Mouse (Mus musculus) frontal cortex, adult (tissue): ENCODE data around the gene Il20ra.
A peak's percentile ranks its signal among the peaks of the same experiment; 100 is the strongest.
"Not testable (repeated sequence)": the region's sequence is repeated elsewhere in the genome, so short reads cannot be mapped to it uniquely, and the experiment has no call there.

Experiments
- ATAC-seq: cut with Nextera tagmentation; 2 replicates; pipeline ENCODE4 v1.9.2; 2017; ENCODE audit warnings: mild to moderate bottlenecking, moderate library complexity, mixed read lengths; ENCODE audit not compliant: low TSS enrichment

Il20ra gene

DNA sequence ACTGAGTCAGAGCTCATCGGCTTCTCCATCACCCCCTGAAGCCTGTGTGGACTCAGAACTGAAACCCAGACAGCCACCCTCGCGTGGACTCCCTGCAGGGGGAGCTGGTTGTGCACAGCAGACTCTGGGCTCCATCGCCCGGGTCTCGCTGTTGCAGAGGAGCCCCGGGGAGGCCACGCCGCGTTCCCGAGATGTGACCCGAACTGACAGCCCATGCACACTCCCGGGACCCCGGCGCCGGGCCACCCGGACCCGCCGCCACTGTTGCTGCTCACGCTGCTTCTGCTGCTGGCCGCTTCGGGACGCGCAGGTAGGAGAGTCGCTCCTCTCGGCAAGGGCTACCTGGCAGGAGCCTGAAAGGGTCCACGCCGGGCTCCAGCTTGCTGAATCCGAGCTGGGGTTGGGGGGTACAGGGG, at the start of gene Il20ra:
Gene Il20ra, plus strand, starts transcription at position 150 of the 416 bp plus-strand sequence.
- ATAC-seq = peak; percentile 99

DNA sequence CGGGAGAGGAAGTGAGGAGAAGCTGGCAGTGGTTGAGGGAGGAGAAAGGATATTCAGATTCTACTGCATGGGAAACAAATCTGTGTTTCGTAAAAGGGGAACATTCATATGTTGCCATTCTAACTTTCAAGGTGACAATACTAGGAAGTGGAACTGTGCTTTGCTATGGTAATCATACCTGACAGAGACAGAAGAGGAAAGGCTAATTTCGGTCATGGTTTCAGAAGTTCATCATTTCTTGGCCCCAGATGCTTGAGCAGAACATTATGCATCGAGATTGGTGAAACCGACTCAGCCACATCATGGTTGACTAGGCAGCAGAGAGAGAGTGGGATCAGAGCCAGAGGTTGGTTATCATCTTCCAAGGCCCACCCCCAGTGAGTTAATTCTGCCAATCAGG, 43.4 kb upstream of the Il20ra start:
- ATAC-seq = no peak

DNA sequence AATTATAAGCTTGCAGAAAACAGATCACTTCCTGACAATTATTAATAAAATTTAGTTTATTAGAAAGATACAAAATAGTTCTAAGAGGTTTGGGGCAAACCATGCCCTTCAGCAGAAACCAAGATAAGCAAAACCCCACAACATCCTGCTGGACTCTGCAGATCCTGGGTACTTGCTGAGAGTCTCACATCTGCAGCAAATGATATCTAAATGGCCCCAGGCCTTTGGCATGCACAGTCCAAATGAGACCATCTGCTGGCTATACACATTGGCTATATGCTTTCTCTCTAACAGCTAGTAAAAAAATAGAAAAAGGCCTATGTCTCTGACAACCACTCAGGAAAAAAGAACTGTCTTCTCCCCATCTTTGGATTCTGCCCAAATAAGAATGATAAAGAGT, 40.4 kb upstream of the Il20ra start:
- ATAC-seq = no peak

- no peak for ATAC-seq
Measured at GRCm38 (mm10) chr10:19673146-19673545, 39.2 kb upstream of the Il20ra start.

- ATAC-seq = no peak
Measured at GRCm38 (mm10) chr10:19687686-19688085, 24.7 kb upstream of the Il20ra start.

DNA sequence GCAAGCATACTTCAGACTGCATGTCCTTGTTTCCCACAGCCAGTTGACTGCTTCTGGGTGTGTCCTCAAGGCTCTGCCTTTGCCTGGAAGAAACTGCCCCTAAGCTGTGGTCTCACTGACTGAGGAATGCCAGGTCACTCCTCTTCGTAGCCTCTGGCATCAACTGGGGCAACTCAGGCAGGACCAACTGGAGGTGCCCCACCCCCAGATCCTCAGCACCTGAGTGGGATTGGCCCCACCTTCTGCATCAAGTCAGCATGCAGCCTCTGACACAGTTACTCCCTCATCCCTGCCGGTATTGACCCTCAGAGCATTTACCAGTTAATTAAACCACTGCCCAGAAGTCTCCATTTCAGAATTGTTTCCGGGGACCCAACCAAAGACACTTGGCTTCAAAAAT, 21.1 kb upstream of the Il20ra start:
- ATAC-seq = no peak

DNA sequence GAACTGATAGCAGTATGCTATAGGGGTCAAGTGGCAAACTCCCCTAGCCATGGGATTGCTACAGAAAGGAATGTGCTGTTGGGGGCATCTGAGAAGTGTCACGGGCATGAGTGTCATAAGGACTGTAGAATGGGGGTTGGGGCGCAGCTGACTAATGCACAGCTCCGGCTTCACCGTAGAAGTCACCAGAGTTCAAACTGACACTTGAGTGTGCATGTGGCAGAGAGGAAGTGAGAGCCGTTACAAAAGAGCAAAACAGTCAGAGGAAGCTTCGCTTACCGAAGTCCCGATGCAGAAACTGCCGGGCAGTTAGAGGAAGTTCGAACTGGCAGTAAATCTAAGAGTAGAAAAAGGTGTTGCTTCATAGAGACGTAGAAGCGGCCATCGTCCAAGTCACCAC, 20.6 kb upstream of the Il20ra start:
- no peak for ATAC-seq

- ATAC-seq = no peak
Measured at GRCm38 (mm10) chr10:19692332-19692731, 20.0 kb upstream of the Il20ra start.

DNA sequence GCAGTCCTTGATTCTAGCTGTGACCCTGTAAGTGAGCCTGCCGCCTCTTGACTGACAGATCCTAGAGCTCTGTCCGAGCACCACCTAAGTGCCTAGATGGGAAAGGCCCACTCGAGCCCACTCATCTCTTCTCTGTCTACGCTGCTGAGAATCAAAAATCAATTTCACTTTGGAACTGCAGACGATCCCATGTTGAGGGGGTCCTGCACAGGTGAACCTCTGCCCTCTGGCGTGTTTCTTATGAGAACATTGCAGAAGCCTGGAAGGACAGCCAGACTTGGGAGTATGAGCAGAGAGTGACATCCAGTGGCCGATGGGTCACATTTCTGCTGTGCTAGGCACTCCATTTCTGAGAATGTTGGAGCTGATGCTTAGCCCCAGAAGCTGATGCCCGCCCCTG, 19.4 kb upstream of the Il20ra start:
- ATAC-seq = peak; percentile 96

DNA sequence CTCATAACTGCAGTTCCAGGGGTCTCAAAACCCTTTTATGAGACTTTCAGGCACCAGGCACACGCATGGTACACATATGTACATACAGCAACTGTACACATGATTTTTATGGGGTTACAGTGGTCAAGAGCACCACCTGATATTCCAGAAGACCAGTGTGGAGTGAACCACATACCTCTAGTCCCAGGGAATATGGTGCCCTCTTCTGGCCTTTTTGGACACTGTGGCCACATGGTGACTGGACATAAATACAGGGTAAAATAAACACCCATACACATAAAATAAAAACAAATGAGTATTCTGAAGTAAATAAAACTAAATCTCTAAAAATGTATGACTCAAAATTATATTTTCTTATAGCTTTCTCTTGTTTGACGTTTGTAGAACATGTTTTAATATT, 18.7 kb upstream of the Il20ra start:
- no peak for ATAC-seq

DNA sequence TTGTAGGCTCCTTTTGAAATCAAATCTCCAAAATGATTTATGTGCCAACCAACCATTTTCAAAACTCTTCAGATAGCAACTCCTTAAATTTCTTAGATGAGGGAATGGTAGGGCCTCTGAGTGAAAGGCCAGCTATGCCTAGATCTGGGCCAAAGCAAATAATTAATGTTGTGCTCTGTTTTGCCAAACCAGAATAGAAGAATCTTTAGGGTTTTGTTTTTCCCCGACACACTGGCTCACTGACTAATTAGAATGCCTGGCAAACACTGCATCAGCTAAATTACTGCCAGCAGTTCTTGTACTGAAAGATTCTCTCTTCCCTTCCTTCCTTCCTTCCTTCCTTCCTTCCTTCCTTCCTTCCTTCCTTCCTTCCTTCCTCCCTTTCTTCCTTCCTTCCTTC, 13.0 kb upstream of the Il20ra start:
- ATAC-seq = no peak

DNA sequence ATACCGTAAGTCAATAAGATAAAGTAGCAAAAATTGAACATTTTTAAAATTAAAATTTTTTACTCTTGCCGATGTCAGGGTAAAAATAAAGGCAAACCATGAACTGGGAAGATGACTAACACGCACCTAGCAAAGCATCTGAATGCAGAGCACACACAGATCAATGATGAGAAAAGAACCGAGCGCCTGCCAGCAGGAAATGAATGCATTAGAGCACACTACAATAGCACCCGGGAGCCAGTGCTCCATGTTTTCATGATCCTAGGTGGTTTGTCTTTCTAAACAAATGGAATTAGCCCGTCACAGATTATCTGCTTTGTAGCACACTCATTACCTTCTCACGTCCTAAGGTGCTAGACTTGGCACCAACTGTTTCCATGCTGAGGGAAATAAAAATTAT, 7.9 kb upstream of the Il20ra start:
- ATAC-seq = no peak

DNA sequence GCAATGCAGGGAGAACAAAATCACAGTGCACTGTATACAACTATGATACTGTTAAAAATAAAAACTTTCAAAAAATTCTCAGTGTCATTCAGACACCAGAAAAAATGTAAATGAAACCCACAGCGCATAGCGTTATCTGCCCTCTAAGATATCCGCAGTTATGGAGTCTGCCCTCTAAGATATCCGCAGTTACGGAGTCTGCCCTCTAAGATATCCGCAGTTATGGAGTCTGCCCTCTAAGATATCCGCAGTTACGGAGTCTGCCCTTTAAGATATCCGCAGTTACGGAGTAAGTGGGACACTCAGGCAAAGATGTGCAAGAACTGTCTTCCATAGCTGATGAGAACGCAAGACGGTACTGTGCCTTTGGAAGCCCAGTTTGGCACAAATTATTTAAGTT, 4.6 kb upstream of the Il20ra start:
- no peak for ATAC-seq

- ATAC-seq = no peak
Measured at GRCm38 (mm10) chr10:19708277-19709070, 3.9 kb upstream of the Il20ra start.

GRCm38 (mm10) chr10:19711020-19711419, 1.4 kb upstream of the Il20ra start:
- no peak for ATAC-seq

DNA sequence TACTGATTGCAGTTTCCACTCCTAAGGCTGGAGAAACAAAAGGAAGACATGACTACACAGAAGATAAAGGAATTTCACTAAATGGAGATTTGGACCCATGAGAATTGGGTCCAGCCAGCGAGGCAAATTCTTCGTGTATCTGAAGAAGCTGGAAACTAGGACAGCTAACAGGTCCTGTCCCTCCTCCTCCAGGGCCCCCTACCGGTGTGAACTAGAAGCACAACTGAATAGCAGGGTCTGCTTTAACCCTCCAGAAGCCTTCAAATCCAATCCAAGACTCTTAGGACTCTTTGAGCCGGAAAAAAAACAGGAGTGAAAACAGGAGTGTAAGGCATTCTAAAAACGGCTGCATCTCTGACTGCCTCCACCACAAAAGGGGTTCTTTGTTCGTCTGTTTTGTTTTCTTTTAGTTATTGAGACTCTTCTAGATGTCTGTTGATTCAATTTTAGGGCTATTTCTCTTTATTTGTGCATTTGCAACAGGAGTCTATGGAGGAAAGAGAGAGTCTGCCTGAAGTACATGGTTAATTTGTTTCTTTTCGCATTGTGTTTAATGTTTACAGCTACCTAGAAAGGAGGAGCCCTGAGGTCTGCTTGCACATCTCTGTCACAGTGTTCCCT, 709 bp upstream of the Il20ra start:
- ATAC-seq = 0 out of 2 replicates have a peak, but pooled peaks have one; percentile 42

- ATAC-seq = no peak
Measured at GRCm38 (mm10) chr10:19718627-19719026, 6.3 kb downstream of the Il20ra start.

DNA sequence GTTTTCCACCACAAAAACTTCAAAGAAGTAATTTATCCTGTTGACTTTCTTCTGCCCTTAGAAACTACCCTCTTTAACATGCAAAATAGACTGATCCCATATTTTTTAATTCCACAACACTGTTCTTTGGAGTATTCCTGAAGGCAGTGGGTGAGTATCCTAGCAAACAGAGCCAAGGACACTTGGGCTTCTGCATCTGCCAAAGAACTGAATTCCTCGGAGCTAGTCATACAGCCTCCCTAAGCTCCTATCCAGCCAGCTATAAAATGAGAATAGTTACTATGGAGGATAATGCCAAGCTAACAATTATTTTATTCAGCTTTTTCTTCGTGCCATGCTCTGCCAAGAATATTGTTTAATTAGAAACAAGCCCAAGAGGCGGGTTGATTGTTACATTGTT, 9.9 kb downstream of the Il20ra start:
- peak; percentile 64; the same call in 1 of the 2 replicates for ATAC-seq

DNA sequence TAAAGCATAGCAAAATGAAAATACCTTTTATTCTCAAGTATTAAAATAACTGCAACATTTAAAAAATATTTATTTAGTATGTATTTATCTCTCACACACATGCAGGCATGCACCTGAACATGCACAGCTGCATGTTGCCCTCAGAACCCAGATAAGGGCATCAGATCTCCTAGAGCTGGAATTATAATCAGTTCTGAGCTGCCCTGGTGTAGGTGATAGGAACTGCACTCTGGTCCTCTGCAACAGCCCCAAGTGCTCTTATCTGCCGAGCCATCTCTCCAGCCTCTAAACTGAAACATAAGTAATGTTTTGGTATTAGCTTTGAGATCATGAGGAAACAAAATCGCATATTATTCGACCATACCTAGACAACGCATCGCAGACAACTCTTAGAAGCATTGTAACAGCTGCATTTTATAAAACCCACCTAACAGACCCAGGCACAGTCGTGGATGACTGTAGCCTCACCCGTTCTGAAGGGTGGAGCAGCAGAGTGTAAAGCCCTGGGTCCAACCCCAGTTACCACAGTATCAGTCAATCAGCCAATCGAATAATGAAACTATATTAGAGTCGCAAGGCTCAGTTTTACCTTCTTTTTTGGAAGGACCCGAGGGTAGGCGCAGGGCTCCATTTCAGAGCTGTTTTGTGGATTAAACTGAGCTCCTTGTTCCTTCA, 11.9 kb downstream of the Il20ra start:
- no peak for ATAC-seq

DNA sequence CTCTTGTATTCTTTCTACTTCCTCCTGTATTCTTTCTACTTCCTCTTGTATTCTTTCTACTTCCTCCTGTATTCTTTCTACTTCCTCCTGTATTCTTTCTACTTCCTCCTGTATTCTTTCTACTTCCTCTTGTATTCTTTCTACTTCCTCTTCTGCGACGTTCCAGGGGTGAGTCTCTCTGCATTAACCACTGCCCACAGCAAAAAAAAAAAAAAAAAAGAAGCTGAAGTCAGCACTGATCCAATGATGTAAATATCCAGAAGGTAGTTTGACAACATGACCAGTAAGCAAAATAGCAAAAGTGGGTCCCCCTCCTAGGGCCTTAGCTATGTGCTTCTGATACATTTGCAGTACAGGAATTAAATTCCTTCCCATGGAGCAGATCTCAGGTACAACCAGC, 26.1 kb downstream of the Il20ra start:
- ATAC-seq = not testable (repeated sequence)

DNA sequence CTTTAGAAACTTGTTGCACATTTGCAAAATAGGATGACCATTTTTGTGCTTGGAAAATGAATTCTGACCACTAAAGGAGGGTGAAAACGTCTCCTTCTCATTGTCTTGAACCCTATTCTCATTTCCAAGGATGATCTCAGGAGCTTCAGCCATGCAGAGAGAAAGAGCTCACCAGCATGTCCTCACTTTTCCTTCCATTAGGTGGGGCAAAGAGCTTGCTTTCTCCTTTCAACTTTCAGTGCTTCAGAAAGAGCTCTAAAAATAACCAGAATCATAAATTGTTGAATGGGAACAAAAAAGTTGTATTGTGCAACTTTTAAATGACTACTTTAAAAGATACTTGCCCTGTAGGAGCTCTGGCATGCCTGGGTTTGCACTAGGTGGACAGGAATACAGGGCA, 33.3 kb downstream of the Il20ra start:
- ATAC-seq = no peak

- ATAC-seq = no peak
Measured at GRCm38 (mm10) chr10:19746156-19746555, 33.8 kb downstream of the Il20ra start.

DNA sequence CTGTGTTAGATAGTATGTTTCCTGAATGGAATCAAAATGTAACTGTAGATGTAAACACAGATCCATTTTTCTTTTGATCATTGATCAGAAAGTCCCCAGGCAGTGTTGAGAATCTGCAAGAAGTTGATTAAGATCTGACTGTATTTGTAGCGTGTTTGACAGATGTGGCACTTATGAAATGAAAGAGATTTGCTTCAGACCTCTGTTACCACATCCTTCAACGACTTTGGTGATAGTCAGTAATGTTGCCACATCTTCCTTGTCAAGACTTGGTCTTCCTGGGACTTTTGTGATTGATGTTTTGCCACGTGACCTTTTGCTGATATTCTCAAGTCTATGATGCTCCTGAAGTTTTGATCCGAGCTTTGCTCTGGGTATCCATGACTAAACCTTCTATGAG, 35.3 kb downstream of the Il20ra start:
- no peak for ATAC-seq
